Mouse (Mus musculus): ENCODE results near the gene Gpc6.

Gpc6 gene

GRCm38 (mm10) chr14:117239694-117240427 is 314.7 kb downstream of the Gpc6 start:
- no peak for DNase-seq (ENCODE audit: low spot score in 2 of 2)

- no peak for DNase-seq (ENCODE audit: low spot score in 2 of 2)
These were observed 320.5 kb downstream of the Gpc6 start for GRCm38 (mm10) chr14:117245631-117246030.

- DNase-seq (ENCODE audit: low spot score in 2 of 2) = no peak
These were observed 331.1 kb downstream of the Gpc6 start for GRCm38 (mm10) chr14:117256192-117256591.

- DNase-seq (ENCODE audit: low spot score in 2 of 2) = no peak
These were observed 340.5 kb downstream of the Gpc6 start for GRCm38 (mm10) chr14:117265653-117266052.

GRCm38 (mm10) chr14:117267823-117268601 is 342.9 kb downstream of the Gpc6 start:
- DNase-seq (ENCODE audit: low spot score in 2 of 2) = no peak

GRCm38 (mm10) chr14:117283631-117284030 is 358.5 kb downstream of the Gpc6 start:
- no peak for DNase-seq (ENCODE audit: low spot score in 2 of 2)

- DNase-seq (ENCODE audit: low spot score in 2 of 2) = no peak
These were observed 368.6 kb downstream of the Gpc6 start for GRCm38 (mm10) chr14:117293746-117294145.

GRCm38 (mm10) chr14:117296207-117296838 is 371.2 kb downstream of the Gpc6 start:
- DNase-seq (ENCODE audit: low spot score in 2 of 2) = no peak

- DNase-seq (ENCODE audit: low spot score in 2 of 2) = no peak
These were observed 375.9 kb downstream of the Gpc6 start for GRCm38 (mm10) chr14:117301019-117301418.

GRCm38 (mm10) chr14:117303901-117304722 is 379.0 kb downstream of the Gpc6 start:
- DNase-seq (ENCODE audit: low spot score in 2 of 2) = no peak

- DNase-seq (ENCODE audit: low spot score in 2 of 2) = no peak
These were observed 379.6 kb downstream of the Gpc6 start for GRCm38 (mm10) chr14:117304723-117305010.

GRCm38 (mm10) chr14:117309997-117310520 is 384.9 kb downstream of the Gpc6 start:
- DNase-seq (ENCODE audit: low spot score in 2 of 2) = no peak

GRCm38 (mm10) chr14:117324214-117324613 is 399.1 kb downstream of the Gpc6 start:
- no peak for DNase-seq (ENCODE audit: low spot score in 2 of 2)

- no peak for DNase-seq (ENCODE audit: low spot score in 2 of 2)
These were observed 407.1 kb downstream of the Gpc6 start for GRCm38 (mm10) chr14:117332256-117332655.

GRCm38 (mm10) chr14:117337271-117337670 is 412.2 kb downstream of the Gpc6 start:
- no peak for DNase-seq (ENCODE audit: low spot score in 2 of 2)

GRCm38 (mm10) chr14:117340549-117340948 is 415.4 kb downstream of the Gpc6 start:
- no peak for DNase-seq (ENCODE audit: low spot score in 2 of 2)

GRCm38 (mm10) chr14:117344505-117344904 is 419.4 kb downstream of the Gpc6 start:
- no peak for DNase-seq (ENCODE audit: low spot score in 2 of 2)

GRCm38 (mm10) chr14:117346372-117346885 is 421.3 kb downstream of the Gpc6 start:
- DNase-seq (ENCODE audit: low spot score in 2 of 2) = no peak

- DNase-seq (ENCODE audit: low spot score in 2 of 2) = no peak
These were observed 426.2 kb downstream of the Gpc6 start for GRCm38 (mm10) chr14:117351296-117351695.

- no peak for DNase-seq (ENCODE audit: low spot score in 2 of 2)
These were observed 436.2 kb downstream of the Gpc6 start for GRCm38 (mm10) chr14:117361155-117361964.

GRCm38 (mm10) chr14:117361965-117362309 is 436.8 kb downstream of the Gpc6 start:
- DNase-seq (ENCODE audit: low spot score in 2 of 2) = no peak
